Mouse (Mus musculus): ENCODE results near the gene 1500009L16Rik. TPM values are rescaled to one million over a fixed set of nuclear protein-coding genes. Genes with fewer than 3 reads are reported as not detected.

1500009L16Rik gene
- 1.2 and 1.3 TPM in 2 replicates for polyA plus RNA-seq (2012; rRNA removed)

DNA sequence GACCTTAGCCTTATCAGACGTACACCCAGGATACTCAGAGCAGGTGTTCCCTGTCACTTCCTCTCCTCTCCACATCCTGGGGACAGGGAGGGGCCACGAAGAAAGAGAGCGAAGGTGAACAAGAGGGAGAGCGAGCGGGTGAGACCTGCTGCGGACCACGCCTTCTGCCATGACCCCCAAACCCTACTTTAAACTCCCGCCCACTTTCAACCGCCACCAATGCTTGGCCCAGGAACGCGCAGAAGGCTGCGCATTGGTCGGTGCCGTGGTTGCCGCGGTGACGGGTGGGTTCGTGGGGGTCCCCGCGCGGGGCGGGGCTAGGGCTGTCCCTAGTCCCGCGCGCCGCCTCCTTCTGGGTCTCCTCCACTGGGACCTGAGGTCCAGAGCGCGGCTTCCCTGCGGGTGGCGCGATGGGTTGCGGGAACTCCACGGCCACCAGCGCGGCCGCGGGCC lies at the start of gene 1500009L16Rik:
TSS of gene 1500009L16Rik (plus strand) at position 287 of the 453 bp plus-strand sequence.
- Histone ChIP-seq H3K36me3 (ENCODE audit: control insufficient read depth, insufficient read depth, low read length) (no peaks in the 10 kb centered on the region), H3K27ac (ENCODE audit: insufficient read depth, low read depth, low read length) (no peak within 1 kb of the TSS), H3K4me1 (ENCODE audit: control insufficient read depth, insufficient read depth, low read length) (no peaks in the 10 kb centered on the region), H3K4me3 (ENCODE audit: insufficient read depth, low read depth, low read length) (peak within 1 kb of the TSS; percentile 36), H3K27me3 (replicated peaks; ENCODE audit: control insufficient read depth, insufficient read depth, low read length) (no peaks in the 10 kb centered on the region)
- 2% methylated on average over 37 of the region's 37 CpGs for WGBS
- TF ChIP-seq POLR2A (IDR thresholded peaks at IDR 0.05; ENCODE audit: low read depth, low read length), result no peak
- DNase-seq, result peak; percentile 45

- Histone ChIP-seq H3K4me3 (ENCODE audit: insufficient read depth, low read depth, low read length) (no peak overlapping the region), H3K27ac (ENCODE audit: insufficient read depth, low read depth, low read length) (no peak overlapping the region), H3K27me3 (replicated peaks; ENCODE audit: control insufficient read depth, insufficient read depth, low read length) (no peaks in the 10 kb centered on the region; the same call in 1 of the 2 replicates), H3K4me1 (ENCODE audit: control insufficient read depth, insufficient read depth, low read length) (no peaks in the 10 kb centered on the region), H3K36me3 (ENCODE audit: control insufficient read depth, insufficient read depth, low read length) (no peaks in the 10 kb centered on the region)
- TF ChIP-seq POLR2A (IDR thresholded peaks at IDR 0.05; ENCODE audit: low read depth, low read length) (no peak), CTCF (conservative IDR thresholded peaks at IDR 0.05; ENCODE audit: insufficient read depth, insufficient read length, low read depth, low read length) (no peak)
- no peak for DNase-seq
- 86% methylated on average over 12 of the region's 12 CpGs for WGBS
These were observed 41.3 kb upstream of the 1500009L16Rik start for GRCm38 (mm10) chr10:83681334-83681733.

- H3K36me3 ChIP-seq (ENCODE audit: control insufficient read depth, insufficient read depth, low read length), result no peaks in the 10 kb centered on the region
- no peak for DNase-seq
- 94% methylated on average over 2 of the region's 2 CpGs for WGBS
- H3K4me3 ChIP-seq (ENCODE audit: insufficient read depth, low read depth, low read length), result no peak overlapping the region
- no peak overlapping the region for H3K27ac ChIP-seq (ENCODE audit: insufficient read depth, low read depth, low read length)
- H3K4me1 ChIP-seq (ENCODE audit: control insufficient read depth, insufficient read depth, low read length), result no peaks in the 10 kb centered on the region
- TF ChIP-seq CTCF (conservative IDR thresholded peaks at IDR 0.05; ENCODE audit: insufficient read depth, insufficient read length, low read depth, low read length), result 0 out of 2 replicates have a peak, but pooled peaks have one; percentile 4
- no peak for TF ChIP-seq POLR2A (IDR thresholded peaks at IDR 0.05; ENCODE audit: low read depth, low read length)
- H3K27me3 ChIP-seq (replicated peaks; ENCODE audit: control insufficient read depth, insufficient read depth, low read length), result no peaks in the 10 kb centered on the region
These were observed 34.5 kb upstream of the 1500009L16Rik start for GRCm38 (mm10) chr10:83688215-83688614.

GRCm38 (mm10) chr10:83692175-83692895 lies 30.3 kb upstream of the 1500009L16Rik start:
- H3K27me3 ChIP-seq (replicated peaks; ENCODE audit: control insufficient read depth, insufficient read depth, low read length), result no peaks in the 10 kb centered on the region
- no peak overlapping the region for H3K4me3 ChIP-seq (ENCODE audit: insufficient read depth, low read depth, low read length)
- TF ChIP-seq CTCF (conservative IDR thresholded peaks at IDR 0.05; ENCODE audit: insufficient read depth, insufficient read length, low read depth, low read length) (no peak), POLR2A (IDR thresholded peaks at IDR 0.05; ENCODE audit: low read depth, low read length) (no peak)
- no peaks in the 10 kb centered on the region for H3K36me3 ChIP-seq (ENCODE audit: control insufficient read depth, insufficient read depth, low read length)
- DNase-seq, result no peak
- WGBS, result 77% methylated on average over 11 of the region's 11 CpGs
- no peaks in the 10 kb centered on the region for H3K4me1 ChIP-seq (ENCODE audit: control insufficient read depth, insufficient read depth, low read length)
- no peak overlapping the region for H3K27ac ChIP-seq (ENCODE audit: insufficient read depth, low read depth, low read length)

GRCm38 (mm10) chr10:83696226-83696625 lies 26.4 kb upstream of the 1500009L16Rik start:
- H3K4me1 ChIP-seq (ENCODE audit: control insufficient read depth, insufficient read depth, low read length), result no peaks in the 10 kb centered on the region
- TF ChIP-seq POLR2A (IDR thresholded peaks at IDR 0.05; ENCODE audit: low read depth, low read length), result no peak
- TF ChIP-seq CTCF (conservative IDR thresholded peaks at IDR 0.05; ENCODE audit: insufficient read depth, insufficient read length, low read depth, low read length), result no peak
- no peaks in the 10 kb centered on the region for H3K36me3 ChIP-seq (ENCODE audit: control insufficient read depth, insufficient read depth, low read length)
- 81% methylated on average over 4 of the region's 4 CpGs for WGBS
- no peak overlapping the region for H3K27ac ChIP-seq (ENCODE audit: insufficient read depth, low read depth, low read length)
- H3K27me3 ChIP-seq (replicated peaks; ENCODE audit: control insufficient read depth, insufficient read depth, low read length), result no peaks in the 10 kb centered on the region
- H3K4me3 ChIP-seq (ENCODE audit: insufficient read depth, low read depth, low read length), result no peak overlapping the region
- no peak for DNase-seq

- TF ChIP-seq POLR2A (IDR thresholded peaks at IDR 0.05; ENCODE audit: low read depth, low read length) (no peak), CTCF (conservative IDR thresholded peaks at IDR 0.05; ENCODE audit: insufficient read depth, insufficient read length, low read depth, low read length) (no peak)
- H3K27me3 ChIP-seq (replicated peaks; ENCODE audit: control insufficient read depth, insufficient read depth, low read length), result no peaks in the 10 kb centered on the region
- no peak overlapping the region for H3K27ac ChIP-seq (ENCODE audit: insufficient read depth, low read depth, low read length)
- no peaks in the 10 kb centered on the region for H3K4me1 ChIP-seq (ENCODE audit: control insufficient read depth, insufficient read depth, low read length)
- 72% methylated on average over 12 of the region's 12 CpGs for WGBS
- DNase-seq, result no peak
- H3K4me3 ChIP-seq (ENCODE audit: insufficient read depth, low read depth, low read length), result no peak overlapping the region
- no peaks in the 10 kb centered on the region for H3K36me3 ChIP-seq (ENCODE audit: control insufficient read depth, insufficient read depth, low read length)
These were observed 16.0 kb upstream of the 1500009L16Rik start for GRCm38 (mm10) chr10:83706628-83707027.

DNA sequence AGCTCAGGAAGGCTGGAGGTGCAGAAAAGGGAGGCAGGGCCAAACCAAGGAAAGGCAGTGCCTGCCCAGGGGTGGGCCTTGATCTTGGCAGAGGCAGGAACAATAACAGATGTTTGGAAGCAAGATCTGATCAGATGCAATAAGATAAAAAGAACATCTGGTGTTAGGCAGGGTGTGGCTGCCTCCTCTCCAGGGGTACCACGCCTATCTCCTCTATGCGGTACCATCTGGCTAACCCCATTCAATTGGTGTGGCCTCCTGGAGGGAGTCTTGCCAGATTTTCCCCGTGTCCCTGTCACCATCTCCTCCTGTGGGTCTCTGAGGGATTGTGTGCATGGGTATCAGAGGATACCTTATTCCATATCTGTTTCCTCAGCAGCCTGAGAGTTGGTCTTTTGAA lies 12.7 kb upstream of the 1500009L16Rik start:
- H3K27ac ChIP-seq (ENCODE audit: insufficient read depth, low read depth, low read length), result no peak overlapping the region
- DNase-seq, result no peak
- H3K27me3 ChIP-seq (replicated peaks; ENCODE audit: control insufficient read depth, insufficient read depth, low read length), result no peaks in the 10 kb centered on the region
- no peak overlapping the region for H3K4me3 ChIP-seq (ENCODE audit: insufficient read depth, low read depth, low read length)
- H3K4me1 ChIP-seq (ENCODE audit: control insufficient read depth, insufficient read depth, low read length), result no peaks in the 10 kb centered on the region
- no peaks in the 10 kb centered on the region for H3K36me3 ChIP-seq (ENCODE audit: control insufficient read depth, insufficient read depth, low read length)
- 73% methylated on average over 3 of the region's 3 CpGs for WGBS
- TF ChIP-seq CTCF (conservative IDR thresholded peaks at IDR 0.05; ENCODE audit: insufficient read depth, insufficient read length, low read depth, low read length), result no peak
- no peak for TF ChIP-seq POLR2A (IDR thresholded peaks at IDR 0.05; ENCODE audit: low read depth, low read length)
